Mouse (Mus musculus) embryonic facial prominence, embryonic 14.5 days (tissue): ENCODE measurements around the gene Cpa4. TPM values are rescaled to one million over a fixed set of nuclear protein-coding genes. Genes with fewer than 3 reads are reported as not detected.

Experiments used
- ATAC-seq: fragments of 200-750 bp; cut with Nextera tagmentation; 2 replicates; pipeline ENCODE4 v1.8.0; 2017; ENCODE audit warnings: low read depth, moderate number of reproducible peaks, moderate TSS enrichment
- DNase-seq: peaks from one replicate; pipeline ENCODE4 v3.0.0-alpha.2; 2015; ENCODE audit warnings: low spot score
- H3K27ac ChIP-seq: fragments of 300-500 bp; sonication (generic); replicated peaks from 2 replicates; pipeline ENCODE4 v1.5.1; 2014; ENCODE audit warnings: low read depth, mild to moderate bottlenecking, low read length, moderate library complexity
- H3K27me3 ChIP-seq: fragments of 300-500 bp; sonication (generic); replicated peaks from 2 replicates; pipeline ENCODE4 v1.6.1; 2014; ENCODE audit warnings: low read length; ENCODE audit not compliant: control insufficient read depth, insufficient read depth
- H3K36me3 ChIP-seq: fragments of 300-500 bp; sonication (generic); 2 replicates; pipeline ENCODE4 v1.6.1; 2014; ENCODE audit warnings: low read length, mixed read lengths; ENCODE audit not compliant: control insufficient read depth, insufficient read depth
- H3K4me1 ChIP-seq: fragments of 300-500 bp; sonication (generic); 2 replicates; pipeline ENCODE4 v1.6.1; 2014; ENCODE audit warnings: antibody characterized with exemption, low read length; ENCODE audit not compliant: control insufficient read depth, insufficient read depth
- H3K4me2 ChIP-seq: fragments of 300-500 bp; sonication (generic); 2 replicates; pipeline ENCODE4 v1.6.1; 2014; ENCODE audit warnings: low read depth, mild to moderate bottlenecking, low read length, moderate library complexity, mixed read lengths
- H3K4me3 ChIP-seq: fragments of 300-500 bp; sonication (generic); 2 replicates; pipeline ENCODE4 v1.5.1; 2014; ENCODE audit warnings: low read depth, mild to moderate bottlenecking, low read length
- H3K9ac ChIP-seq: fragments of 300-500 bp; sonication (generic); 2 replicates; pipeline ENCODE4 v1.6.1; 2014; ENCODE audit warnings: low read depth, mild to moderate bottlenecking, low read length, moderate library complexity, mixed read lengths
- H3K9me3 ChIP-seq: fragments of 300-500 bp; sonication (generic); 2 replicates; pipeline ENCODE4 v1.6.1; 2016; ENCODE audit warnings: low read length; ENCODE audit not compliant: control insufficient read depth
- WGBS: fragments of 180-500 bp; shearing (Covaris S2); extraction: QIAGEN DNeasy Blood & Tissue Kit; methylation state at CpG from one replicate; pipeline ENCODE4 v1.1.7; 2014; 5-methylcytosine and 5-hydroxymethylcytosine counted together
- polyA plus RNA-seq: library from polyadenylated mRNA; unstranded; fragments of >200 nt; fragmentation: Nextera tagmentation; extraction: Ambion mirVana; gene quantifications from 2 replicates; pipeline ENCODE4 v1.2.1, GENCODE M21; 2014

The Cpa4 gene
- polyA plus RNA-seq, result 3.0 and 3.4 TPM in 2 replicates

DNA sequence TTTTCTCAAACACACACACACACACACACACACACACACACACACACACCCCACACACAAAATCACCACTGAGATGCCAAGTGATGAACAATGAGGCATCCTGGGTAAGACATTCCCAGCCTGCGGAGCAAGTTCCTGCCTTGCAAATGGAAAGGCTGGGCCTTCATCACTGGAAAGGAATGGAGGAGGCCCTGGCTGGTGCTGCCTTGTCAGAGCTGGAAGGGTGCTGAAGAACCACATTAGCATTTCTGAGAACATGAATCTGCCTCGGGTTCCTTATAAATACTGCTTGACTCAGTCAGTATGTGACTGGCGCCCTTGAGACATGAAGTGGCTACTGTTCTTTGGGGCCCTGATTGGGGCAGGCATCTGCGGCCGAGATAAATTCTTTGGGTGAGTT lies at the start of gene Cpa4:
TSS of gene Cpa4 (plus strand) at position 301 of the 400 bp plus-strand sequence.
- ATAC-seq, result no peak
- Histone ChIP-seq H3K9me3 (no peaks in the 10 kb centered on the region), H3K27me3 (no peaks in the 10 kb centered on the region), H3K9ac (no peak within 1 kb of the TSS), H3K4me1 (peaks cover 10% of the 10 kb centered on the region), H3K4me3 (no peak within 1 kb of the TSS), H3K4me2 (no peak within 1 kb of the TSS), H3K36me3 (no peaks in the 10 kb centered on the region), H3K27ac (no peak within 1 kb of the TSS)
- WGBS, result 61% methylated on average over 5 of the region's 5 CpGs
- DNase-seq, result no peak

GRCm38 (mm10) chr6:30520400-30520799 lies 47.8 kb upstream of the Cpa4 start:
- no peak overlapping the region for H3K27ac ChIP-seq
- H3K4me1 ChIP-seq, result peaks cover 6% of the 10 kb centered on the region
- no peak overlapping the region for H3K4me3 ChIP-seq
- no peaks in the 10 kb centered on the region for H3K27me3 ChIP-seq
- H3K9me3 ChIP-seq, result no peaks in the 10 kb centered on the region
- no peaks in the 10 kb centered on the region for H3K36me3 ChIP-seq
- WGBS, result 70% methylated on average over 11 of the region's 11 CpGs
- DNase-seq, result no peak
- ATAC-seq, result no peak
- H3K4me2 ChIP-seq, result no peak overlapping the region
- H3K9ac ChIP-seq, result no peak overlapping the region

GRCm38 (mm10) chr6:30525456-30526332 lies 42.5 kb upstream of the Cpa4 start:
- no peak; the same call in 1 of the 2 replicates for ATAC-seq
- Histone ChIP-seq H3K36me3 (no peaks in the 10 kb centered on the region), H3K27me3 (no peaks in the 10 kb centered on the region), H3K27ac (peak overlapping the region; percentile 97), H3K4me1 (peaks cover 45% of the 10 kb centered on the region), H3K9me3 (no peaks in the 10 kb centered on the region), H3K4me3 (no peak overlapping the region), H3K4me2 (no peak overlapping the region), H3K9ac (no peak overlapping the region)
- DNase-seq, result no peak
- 29% methylated on average over 7 of the region's 7 CpGs for WGBS

DNA sequence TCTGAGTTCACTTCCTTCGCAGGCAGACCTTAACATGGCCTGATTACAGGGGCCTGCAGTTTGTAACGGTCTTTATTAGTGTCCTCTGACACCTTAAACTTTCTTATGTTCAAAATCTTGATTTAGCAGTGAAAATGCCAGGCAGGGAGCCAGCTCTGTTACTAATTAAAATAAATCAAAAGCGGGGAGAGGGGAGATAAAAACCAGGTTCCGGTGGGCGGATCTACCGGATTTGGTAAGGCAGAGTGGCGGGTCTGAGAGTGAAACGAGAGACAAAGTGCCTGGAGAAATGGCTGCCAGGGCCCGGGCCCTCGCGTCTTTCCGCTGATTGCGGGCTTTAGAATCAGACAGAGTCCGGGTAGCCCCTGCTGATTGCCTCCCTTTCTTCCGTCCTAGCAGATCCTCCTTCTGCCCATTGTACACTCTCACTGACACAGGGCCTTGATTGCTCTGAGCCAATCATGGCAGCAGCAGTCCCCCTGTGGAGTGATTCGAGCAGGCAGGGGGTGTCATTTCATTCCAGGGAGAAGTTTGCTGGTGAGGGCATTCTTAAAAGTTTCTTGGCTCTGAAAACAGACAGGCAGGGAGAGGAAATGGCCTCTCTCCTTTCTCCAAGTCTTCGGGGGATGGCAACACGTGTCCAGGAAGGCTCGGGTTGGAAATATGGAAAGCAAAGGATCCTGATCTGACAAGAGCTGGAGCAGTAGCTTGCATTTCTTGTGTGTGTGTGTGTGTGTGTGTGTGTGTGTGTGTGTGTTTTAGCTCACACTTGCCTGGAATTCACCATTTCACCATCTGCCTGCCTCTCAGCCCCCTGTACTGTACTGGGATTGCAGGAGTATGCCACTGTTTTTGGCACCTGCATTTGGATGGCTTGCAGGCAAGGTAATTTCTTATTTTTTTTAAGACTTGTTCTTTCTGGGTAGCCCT lies 41.3 kb upstream of the Cpa4 start:
- ATAC-seq (peak; percentile 56), DNase-seq (peak; percentile 85)
- H3K36me3 ChIP-seq, result no peaks in the 10 kb centered on the region
- no peaks in the 10 kb centered on the region for H3K9me3 ChIP-seq
- H3K4me2 ChIP-seq, result peak overlapping the region; percentile 31; the same call in 1 of the 2 replicates
- peak overlapping the region; percentile 52; the same call in 1 of the 2 replicates for H3K9ac ChIP-seq
- H3K4me3 ChIP-seq, result no peak overlapping the region
- 11% methylated on average over 19 of the region's 19 CpGs for WGBS
- H3K27ac ChIP-seq, result peak overlapping the region; percentile 97
- H3K27me3 ChIP-seq, result no peaks in the 10 kb centered on the region
- peaks cover 45% of the 10 kb centered on the region for H3K4me1 ChIP-seq

GRCm38 (mm10) chr6:30528800-30529199 lies 39.4 kb upstream of the Cpa4 start:
- H3K27me3 ChIP-seq, result no peaks in the 10 kb centered on the region
- peak; percentile 65 for DNase-seq
- peak; percentile 22; the same call in 1 of the 2 replicates for ATAC-seq
- no peaks in the 10 kb centered on the region for H3K9me3 ChIP-seq
- no peak overlapping the region for H3K4me3 ChIP-seq
- H3K9ac ChIP-seq, result no peak overlapping the region
- 33% methylated on average over 6 of the region's 6 CpGs for WGBS
- H3K36me3 ChIP-seq, result no peaks in the 10 kb centered on the region
- H3K4me1 ChIP-seq, result peaks cover 45% of the 10 kb centered on the region
- peak overlapping the region; percentile 97 for H3K27ac ChIP-seq
- no peak overlapping the region for H3K4me2 ChIP-seq

GRCm38 (mm10) chr6:30535340-30535739 lies 32.8 kb upstream of the Cpa4 start:
- H3K27me3 ChIP-seq, result no peaks in the 10 kb centered on the region
- DNase-seq (no peak), ATAC-seq (no peak)
- H3K36me3 ChIP-seq, result no peaks in the 10 kb centered on the region
- 45% methylated on average over 3 of the region's 3 CpGs for WGBS
- H3K27ac ChIP-seq, result no peak overlapping the region
- H3K4me1 ChIP-seq, result peaks cover 13% of the 10 kb centered on the region; the same call in 1 of the 2 replicates
- H3K4me2 ChIP-seq, result no peak overlapping the region
- H3K9ac ChIP-seq, result no peak overlapping the region
- H3K4me3 ChIP-seq, result no peak overlapping the region
- H3K9me3 ChIP-seq, result no peaks in the 10 kb centered on the region

DNA sequence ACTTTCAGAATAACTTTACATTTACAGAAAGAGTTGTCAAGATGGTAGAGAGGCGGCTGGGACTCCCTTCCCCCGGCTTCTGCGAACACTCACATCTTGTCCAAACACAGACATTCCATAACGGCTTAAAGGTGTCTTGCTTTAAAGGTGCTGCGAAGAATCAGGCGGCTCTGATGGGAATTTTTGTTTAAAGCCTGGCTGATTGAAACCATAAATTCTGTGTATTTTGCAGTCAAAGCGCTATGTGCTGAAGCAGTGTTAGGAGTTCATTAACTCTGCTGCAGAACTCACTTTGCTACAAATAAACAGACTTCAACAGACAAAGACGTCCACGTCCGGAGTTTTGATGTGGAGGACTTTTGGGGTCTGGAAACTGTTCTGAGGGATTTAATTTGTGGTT lies 29.9 kb upstream of the Cpa4 start:
- Histone ChIP-seq H3K36me3 (no peaks in the 10 kb centered on the region), H3K9me3 (no peaks in the 10 kb centered on the region), H3K9ac (no peak overlapping the region), H3K4me3 (no peak overlapping the region), H3K27ac (peak overlapping the region; percentile 88), H3K27me3 (no peaks in the 10 kb centered on the region), H3K4me1 (peaks cover 23% of the 10 kb centered on the region), H3K4me2 (no peak overlapping the region)
- ATAC-seq (peak; percentile 47; the same call in 1 of the 2 replicates), DNase-seq (peak; percentile 76)
- 21% methylated on average over 10 of the region's 10 CpGs for WGBS

GRCm38 (mm10) chr6:30538800-30539199 lies 29.4 kb upstream of the Cpa4 start:
- DNase-seq, result no peak
- H3K9me3 ChIP-seq, result no peaks in the 10 kb centered on the region
- peak; percentile 54; the same call in 1 of the 2 replicates for ATAC-seq
- WGBS, result 35% methylated on average over 5 of the region's 5 CpGs
- H3K27ac ChIP-seq, result peak overlapping the region; percentile 88
- peaks cover 28% of the 10 kb centered on the region for H3K4me1 ChIP-seq
- H3K4me2 ChIP-seq, result no peak overlapping the region
- no peak overlapping the region for H3K4me3 ChIP-seq
- no peaks in the 10 kb centered on the region for H3K27me3 ChIP-seq
- H3K9ac ChIP-seq, result no peak overlapping the region
- no peaks in the 10 kb centered on the region for H3K36me3 ChIP-seq
